Mouse (Mus musculus): ENCODE results near the gene Rnf216.

- TF ChIP-seq POLR2A (IDR thresholded peaks at IDR 0.05; ENCODE audit: control insufficient read depth, low read depth, low read length) = no peak
- no peak for TF ChIP-seq CTCF (IDR thresholded peaks at IDR 0.05; ENCODE audit: control insufficient read depth, insufficient read depth, insufficient replicate concordance, low read depth, low read length)
Observed at GRCm38 (mm10) chr5:143059182-143059581, 53.6 kb downstream of the Rnf216 start.
